Mouse (Mus musculus) spleen, adult 2 months (tissue): ENCODE measurements around the gene Slc4a1.

Source experiments
- CTCF ChIP-seq: fragments of 200-500 bp; IDR thresholded peaks from 2 replicates; pipeline ENCODE4 v1.5.1; 2011; ENCODE audit warnings: mild to moderate bottlenecking, inconsistent platforms; ENCODE audit not compliant: insufficient read depth, insufficient read length, insufficient replicate concordance; ENCODE audit errors: extremely low read depth
- POLR2A ChIP-seq: fragments of 200-500 bp; IDR thresholded peaks from 2 replicates; pipeline ENCODE4 v1.6.1; 2011; ENCODE audit warnings: low read depth, low read length, inconsistent platforms

- no peak for TF ChIP-seq CTCF
- no peak for TF ChIP-seq POLR2A
Measured at GRCm38 (mm10) chr11:102356636-102357350, 9.2 kb downstream of the Slc4a1 start.
